Mouse (Mus musculus): Measurements from ENCODE around the gene Plekha1. TPM values are rescaled to one million over a fixed set of nuclear protein-coding genes. Genes with fewer than 3 reads are reported as not detected.

Gene Plekha1
- polyA plus RNA-seq, 1 experiment from 2014 or later: 32.7 TPM

DNA sequence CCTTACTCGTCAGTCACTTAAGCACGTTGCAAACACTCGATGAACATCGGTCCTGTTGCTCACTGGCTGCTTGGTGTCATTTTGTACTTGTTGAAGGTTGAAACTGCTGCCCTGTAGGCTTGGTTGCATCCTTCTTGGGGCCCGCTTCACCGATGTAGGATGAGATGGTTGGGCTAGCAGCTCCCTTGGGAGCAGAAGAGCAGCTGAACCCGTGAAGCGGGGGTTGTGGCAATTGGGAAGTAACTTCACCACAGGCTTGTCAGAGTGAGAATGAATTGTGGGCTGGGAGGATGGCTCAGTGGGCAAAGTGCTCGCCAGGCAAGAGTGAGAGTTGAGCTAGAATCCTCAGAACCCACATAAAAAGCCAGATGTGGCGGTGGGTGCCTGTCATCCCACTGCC, 37.1 kb upstream of the Plekha1 start:
- no peak for DNase-seq (ENCODE audit: low spot score)
- Histone ChIP-seq H3K27me3 (ENCODE audit: control insufficient read depth, insufficient read depth, low read length) (no peaks in the 10 kb centered on the region), H3K9me3 (replicated peaks; ENCODE audit: control insufficient read depth, low read length) (no peaks in the 10 kb centered on the region), H3K9ac (replicated peaks; ENCODE audit: low read length) (no peak overlapping the region), H3K36me3 (replicated peaks; ENCODE audit: control insufficient read depth, insufficient read depth, low read depth, low read length) (no peaks in the 10 kb centered on the region), H3K27ac (replicated peaks; ENCODE audit: low read depth, low read length) (no peak overlapping the region), H3K4me2 (ENCODE audit: low read depth, low read length) (no peak overlapping the region), H3K4me3 (ENCODE audit: low read depth, low read length) (no peak overlapping the region), H3K4me1 (ENCODE audit: control insufficient read depth, insufficient read depth, low read length) (no peaks in the 10 kb centered on the region)
- no peak for ATAC-seq (replicated peaks; ENCODE audit: insufficient number of reproducible peaks, low FRiP score, low TSS enrichment, low read depth)
- WGBS: 82% methylated on average over 10 of the region's 10 CpGs

DNA sequence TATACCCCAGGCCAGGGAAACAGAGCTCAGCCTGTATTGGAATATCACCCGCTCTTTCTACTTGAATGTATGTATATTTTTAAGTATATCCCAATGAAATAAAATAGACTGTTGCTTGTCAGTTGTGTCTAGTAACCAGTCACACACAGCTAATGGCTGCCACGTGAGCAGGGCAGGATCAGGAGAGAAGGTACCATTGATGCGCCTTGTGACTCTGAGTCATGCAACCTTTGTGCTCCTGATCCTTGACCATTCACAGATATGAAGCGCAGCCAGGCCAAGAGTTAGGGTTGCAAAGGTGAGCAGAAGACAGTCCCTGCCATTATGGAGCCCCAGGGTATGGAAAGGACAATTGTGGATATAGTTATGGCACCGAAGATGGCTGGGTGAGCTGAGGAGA, 34.0 kb upstream of the Plekha1 start:
- ATAC-seq (replicated peaks; ENCODE audit: insufficient number of reproducible peaks, low FRiP score, low TSS enrichment, low read depth) (no peak), DNase-seq (ENCODE audit: low spot score) (no peak)
- H3K4me3 ChIP-seq (ENCODE audit: low read depth, low read length): no peak overlapping the region
- WGBS: 91% methylated on average over 5 of the region's 5 CpGs
- H3K9ac ChIP-seq (replicated peaks; ENCODE audit: low read length): no peak overlapping the region
- H3K27ac ChIP-seq (replicated peaks; ENCODE audit: low read depth, low read length): no peak overlapping the region
- no peaks in the 10 kb centered on the region for H3K27me3 ChIP-seq (ENCODE audit: control insufficient read depth, insufficient read depth, low read length)
- H3K9me3 ChIP-seq (replicated peaks; ENCODE audit: control insufficient read depth, low read length): no peaks in the 10 kb centered on the region
- H3K36me3 ChIP-seq (replicated peaks; ENCODE audit: control insufficient read depth, insufficient read depth, low read depth, low read length): no peaks in the 10 kb centered on the region
- H3K4me2 ChIP-seq (ENCODE audit: low read depth, low read length): no peak overlapping the region
- peaks cover 4% of the 10 kb centered on the region; the same call in 1 of the 2 replicates for H3K4me1 ChIP-seq (ENCODE audit: control insufficient read depth, insufficient read depth, low read length)

DNA sequence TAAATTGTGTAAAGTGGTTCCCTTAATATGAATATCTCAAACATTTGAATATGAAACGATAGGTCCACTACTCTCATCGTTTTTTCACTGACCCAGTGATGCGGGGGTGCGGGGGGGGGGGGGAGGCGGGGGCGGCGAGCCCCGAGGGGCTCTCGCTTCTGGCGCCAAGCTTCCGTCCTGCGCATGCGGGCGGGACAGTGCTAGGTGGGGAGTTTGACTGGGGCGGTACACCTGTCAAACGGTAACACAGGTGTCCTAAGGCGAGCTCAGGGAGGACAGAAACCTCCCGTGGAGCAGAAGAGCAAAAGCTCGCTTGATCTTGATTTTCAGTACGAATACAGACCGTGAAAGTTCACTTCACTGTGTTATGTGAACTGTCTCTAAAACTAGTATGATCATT, 31.3 kb upstream of the Plekha1 start:
- H3K27me3 ChIP-seq (ENCODE audit: control insufficient read depth, insufficient read depth, low read length): no peaks in the 10 kb centered on the region
- H3K4me3 ChIP-seq (ENCODE audit: low read depth, low read length): no peak overlapping the region
- peaks cover 4% of the 10 kb centered on the region; the same call in 1 of the 2 replicates for H3K4me1 ChIP-seq (ENCODE audit: control insufficient read depth, insufficient read depth, low read length)
- peak; percentile 92 for DNase-seq (ENCODE audit: low spot score)
- H3K4me2 ChIP-seq (ENCODE audit: low read depth, low read length): no peak overlapping the region
- H3K36me3 ChIP-seq (replicated peaks; ENCODE audit: control insufficient read depth, insufficient read depth, low read depth, low read length): no peaks in the 10 kb centered on the region
- H3K27ac ChIP-seq (replicated peaks; ENCODE audit: low read depth, low read length): no peak overlapping the region
- peak; percentile 97 for ATAC-seq (replicated peaks; ENCODE audit: insufficient number of reproducible peaks, low FRiP score, low TSS enrichment, low read depth)
- H3K9ac ChIP-seq (replicated peaks; ENCODE audit: low read length): no peak overlapping the region
- H3K9me3 ChIP-seq (replicated peaks; ENCODE audit: control insufficient read depth, low read length): no peaks in the 10 kb centered on the region
- WGBS: 24% methylated on average over 20 of the region's 21 CpGs

DNA sequence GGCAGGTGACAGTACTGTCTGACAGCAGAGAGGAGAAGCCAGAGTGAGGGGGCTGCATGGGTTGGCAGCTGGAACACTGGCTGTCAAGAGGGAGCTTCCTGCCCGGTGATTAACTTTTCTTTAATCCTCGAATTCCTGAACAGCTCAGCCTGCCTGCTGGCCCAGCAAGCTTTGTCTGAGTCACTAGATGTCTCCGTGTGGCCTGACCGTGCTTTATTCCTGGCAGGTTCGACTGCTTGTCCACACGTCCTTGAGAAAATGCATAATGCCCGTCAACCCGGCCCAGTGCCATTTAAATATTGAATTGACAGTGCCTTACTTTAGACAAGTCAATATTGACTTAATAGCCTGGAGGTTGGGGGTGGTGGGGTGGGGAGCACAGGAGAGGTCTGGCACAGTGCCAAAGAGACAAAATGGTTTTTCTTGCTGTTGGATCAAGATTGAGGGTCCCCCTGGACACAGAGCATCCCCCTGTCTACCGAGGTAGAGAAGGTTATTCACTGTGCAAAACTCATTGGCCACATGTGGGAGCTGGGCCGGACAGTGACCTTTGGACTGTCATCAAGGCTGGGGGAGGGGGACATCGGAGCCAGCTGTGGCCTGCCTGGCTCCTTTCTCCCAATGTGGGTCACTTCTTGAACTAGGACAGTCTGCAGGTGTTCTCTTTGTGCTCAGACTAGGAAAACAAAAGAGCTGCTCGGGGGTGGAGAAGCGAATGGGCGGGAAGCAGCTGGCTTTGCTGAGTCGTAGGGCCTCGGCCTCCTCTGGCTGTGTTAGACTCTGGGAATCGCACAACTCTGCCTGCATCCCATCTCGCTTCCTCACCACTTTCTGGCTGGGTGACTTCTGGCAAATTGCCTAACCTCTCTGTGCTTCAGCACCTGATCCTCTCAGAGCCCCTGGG, 30.3 kb upstream of the Plekha1 start:
- Histone ChIP-seq H3K4me2 (ENCODE audit: low read depth, low read length) (no peak overlapping the region), H3K9ac (replicated peaks; ENCODE audit: low read length) (no peak overlapping the region), H3K27me3 (ENCODE audit: control insufficient read depth, insufficient read depth, low read length) (no peaks in the 10 kb centered on the region), H3K27ac (replicated peaks; ENCODE audit: low read depth, low read length) (0 out of 2 replicates have a peak overlapping the region, but pooled peaks have one; percentile 13), H3K36me3 (replicated peaks; ENCODE audit: control insufficient read depth, insufficient read depth, low read depth, low read length) (no peaks in the 10 kb centered on the region), H3K9me3 (replicated peaks; ENCODE audit: control insufficient read depth, low read length) (no peaks in the 10 kb centered on the region), H3K4me1 (ENCODE audit: control insufficient read depth, insufficient read depth, low read length) (peaks cover 4% of the 10 kb centered on the region; the same call in 1 of the 2 replicates), H3K4me3 (ENCODE audit: low read depth, low read length) (no peak overlapping the region)
- DNase-seq (ENCODE audit: low spot score): peak; percentile 51
- 13% methylated on average over 18 of the region's 18 CpGs for WGBS
- no peak for ATAC-seq (replicated peaks; ENCODE audit: insufficient number of reproducible peaks, low FRiP score, low TSS enrichment, low read depth)

DNA sequence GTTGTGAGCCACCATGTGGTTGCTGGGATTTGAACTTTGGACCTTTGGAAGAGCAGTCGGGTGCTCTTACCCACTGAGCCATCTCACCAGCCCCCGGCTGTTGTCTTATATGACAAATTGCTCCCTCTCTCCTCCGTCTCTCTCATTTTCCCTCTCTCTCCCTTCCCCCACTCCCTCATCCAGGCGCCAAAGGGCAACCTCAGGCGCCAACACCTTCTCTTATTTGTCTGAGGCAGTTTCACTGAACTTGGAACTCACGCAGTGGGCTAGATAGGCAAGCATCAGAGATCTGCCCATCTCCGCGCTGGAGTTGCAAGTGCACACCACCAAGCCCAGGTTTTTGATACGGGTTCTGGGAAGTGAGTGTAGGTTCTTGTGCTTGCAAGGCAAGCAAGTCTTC, 29.5 kb upstream of the Plekha1 start:
- no peak overlapping the region for H3K4me2 ChIP-seq (ENCODE audit: low read depth, low read length)
- H3K9me3 ChIP-seq (replicated peaks; ENCODE audit: control insufficient read depth, low read length): no peaks in the 10 kb centered on the region
- WGBS: 78% methylated on average over 9 of the region's 9 CpGs
- H3K4me1 ChIP-seq (ENCODE audit: control insufficient read depth, insufficient read depth, low read length): peaks cover 4% of the 10 kb centered on the region; the same call in 1 of the 2 replicates
- H3K36me3 ChIP-seq (replicated peaks; ENCODE audit: control insufficient read depth, insufficient read depth, low read depth, low read length): no peaks in the 10 kb centered on the region
- no peaks in the 10 kb centered on the region for H3K27me3 ChIP-seq (ENCODE audit: control insufficient read depth, insufficient read depth, low read length)
- DNase-seq (ENCODE audit: low spot score) (no peak), ATAC-seq (replicated peaks; ENCODE audit: insufficient number of reproducible peaks, low FRiP score, low TSS enrichment, low read depth) (no peak)
- H3K4me3 ChIP-seq (ENCODE audit: low read depth, low read length): no peak overlapping the region
- H3K27ac ChIP-seq (replicated peaks; ENCODE audit: low read depth, low read length): no peak overlapping the region
- H3K9ac ChIP-seq (replicated peaks; ENCODE audit: low read length): no peak overlapping the region

DNA sequence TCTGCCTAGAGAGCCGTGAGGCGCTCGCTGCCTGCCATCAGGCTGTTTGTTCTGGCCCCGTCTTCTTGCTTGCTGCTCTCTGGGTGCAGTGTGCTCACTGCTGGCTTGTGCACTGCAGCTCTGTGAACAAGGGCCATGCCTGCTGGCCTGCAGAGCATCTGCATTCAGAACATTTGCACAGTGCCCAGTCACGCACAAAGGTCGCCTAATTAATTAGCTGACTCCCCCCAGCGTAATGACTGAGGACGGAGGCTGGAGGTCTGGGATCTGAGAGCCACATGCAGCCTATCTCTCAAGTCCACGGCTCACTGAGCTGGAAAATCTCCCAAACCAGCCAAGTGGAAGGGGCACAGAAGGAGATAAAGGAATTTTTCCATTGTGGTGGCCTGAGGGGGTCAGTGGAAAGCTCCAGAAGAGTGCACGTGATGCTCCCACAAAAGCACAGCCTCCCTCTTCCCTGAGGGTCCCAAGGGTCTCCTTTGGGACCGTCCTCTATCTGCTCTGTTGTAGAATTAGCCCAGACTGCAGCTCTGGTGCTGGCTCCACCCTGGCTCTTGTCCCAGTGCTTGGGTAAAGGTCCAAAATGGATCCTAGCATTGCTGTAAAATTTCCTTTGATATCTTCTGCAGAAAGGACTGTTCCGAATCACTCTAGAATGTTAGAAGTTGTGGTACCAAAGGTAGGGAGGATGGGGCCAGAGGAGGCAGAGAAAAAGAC, 27.5 kb upstream of the Plekha1 start:
- Histone ChIP-seq H3K4me3 (ENCODE audit: low read depth, low read length) (no peak overlapping the region), H3K4me1 (ENCODE audit: control insufficient read depth, insufficient read depth, low read length) (peaks cover 4% of the 10 kb centered on the region; the same call in 1 of the 2 replicates), H3K9me3 (replicated peaks; ENCODE audit: control insufficient read depth, low read length) (no peaks in the 10 kb centered on the region), H3K36me3 (replicated peaks; ENCODE audit: control insufficient read depth, insufficient read depth, low read depth, low read length) (no peaks in the 10 kb centered on the region), H3K4me2 (ENCODE audit: low read depth, low read length) (no peak overlapping the region), H3K27me3 (ENCODE audit: control insufficient read depth, insufficient read depth, low read length) (no peaks in the 10 kb centered on the region), H3K9ac (replicated peaks; ENCODE audit: low read length) (no peak overlapping the region), H3K27ac (replicated peaks; ENCODE audit: low read depth, low read length) (0 out of 2 replicates have a peak overlapping the region, but pooled peaks have one; percentile 1)
- peak; percentile 15 for DNase-seq (ENCODE audit: low spot score)
- WGBS: 26% methylated on average over 12 of the region's 12 CpGs
- peak; percentile 69; the same call in 1 of the 2 replicates for ATAC-seq (replicated peaks; ENCODE audit: insufficient number of reproducible peaks, low FRiP score, low TSS enrichment, low read depth)

DNA sequence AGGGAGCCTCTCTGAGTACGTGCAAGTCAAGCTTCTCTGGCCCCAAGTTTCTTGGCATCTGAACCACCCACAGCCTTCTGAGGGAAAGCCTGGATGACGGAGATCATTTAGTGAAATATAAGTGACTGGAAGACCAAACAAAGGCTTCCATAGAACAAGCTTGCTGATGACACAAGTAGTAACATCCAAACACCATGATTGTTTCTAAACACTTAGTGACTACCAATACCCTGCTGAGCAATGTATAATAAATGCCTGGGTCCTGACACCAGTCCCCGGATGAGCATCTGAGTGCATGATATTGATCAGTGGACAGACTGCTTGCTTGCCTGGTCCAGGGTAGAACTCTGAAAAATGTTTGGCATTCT, 26.9 kb upstream of the Plekha1 start:
- no peaks in the 10 kb centered on the region for H3K27me3 ChIP-seq (ENCODE audit: control insufficient read depth, insufficient read depth, low read length)
- no peak for ATAC-seq (replicated peaks; ENCODE audit: insufficient number of reproducible peaks, low FRiP score, low TSS enrichment, low read depth)
- H3K27ac ChIP-seq (replicated peaks; ENCODE audit: low read depth, low read length): no peak overlapping the region
- no peak overlapping the region for H3K9ac ChIP-seq (replicated peaks; ENCODE audit: low read length)
- WGBS: 63% methylated on average over 3 of the region's 3 CpGs
- peaks cover 4% of the 10 kb centered on the region; the same call in 1 of the 2 replicates for H3K4me1 ChIP-seq (ENCODE audit: control insufficient read depth, insufficient read depth, low read length)
- no peak for DNase-seq (ENCODE audit: low spot score)
- H3K4me3 ChIP-seq (ENCODE audit: low read depth, low read length): no peak overlapping the region
- H3K9me3 ChIP-seq (replicated peaks; ENCODE audit: control insufficient read depth, low read length): no peaks in the 10 kb centered on the region
- no peaks in the 10 kb centered on the region for H3K36me3 ChIP-seq (replicated peaks; ENCODE audit: control insufficient read depth, insufficient read depth, low read depth, low read length)
- no peak overlapping the region for H3K4me2 ChIP-seq (ENCODE audit: low read depth, low read length)

All from embryonic facial prominence, embryonic 11.5 days (tissue).